Mouse (Mus musculus) thymus, postnatal 0 days (tissue): Measurements from ENCODE around the gene Dad1. TPM values are rescaled to one million over a fixed set of nuclear protein-coding genes. Genes with fewer than 3 reads are reported as not detected.

Experiments
- DNase-seq: peaks from one replicate; pipeline ENCODE4 v3.0.0-alpha.2; 2015; ENCODE audit warnings: low spot score
- polyA plus RNA-seq: library from polyadenylated mRNA; unstranded; fragments of >200 nt; fragmentation: Nextera tagmentation; extraction: Ambion mirVana; gene quantifications from 2 replicates; pipeline ENCODE4 v1.2.1, GENCODE M21; 2015

Gene Dad1
- polyA plus RNA-seq, 1 experiment from 2014 or later, result 400 TPM

DNA sequence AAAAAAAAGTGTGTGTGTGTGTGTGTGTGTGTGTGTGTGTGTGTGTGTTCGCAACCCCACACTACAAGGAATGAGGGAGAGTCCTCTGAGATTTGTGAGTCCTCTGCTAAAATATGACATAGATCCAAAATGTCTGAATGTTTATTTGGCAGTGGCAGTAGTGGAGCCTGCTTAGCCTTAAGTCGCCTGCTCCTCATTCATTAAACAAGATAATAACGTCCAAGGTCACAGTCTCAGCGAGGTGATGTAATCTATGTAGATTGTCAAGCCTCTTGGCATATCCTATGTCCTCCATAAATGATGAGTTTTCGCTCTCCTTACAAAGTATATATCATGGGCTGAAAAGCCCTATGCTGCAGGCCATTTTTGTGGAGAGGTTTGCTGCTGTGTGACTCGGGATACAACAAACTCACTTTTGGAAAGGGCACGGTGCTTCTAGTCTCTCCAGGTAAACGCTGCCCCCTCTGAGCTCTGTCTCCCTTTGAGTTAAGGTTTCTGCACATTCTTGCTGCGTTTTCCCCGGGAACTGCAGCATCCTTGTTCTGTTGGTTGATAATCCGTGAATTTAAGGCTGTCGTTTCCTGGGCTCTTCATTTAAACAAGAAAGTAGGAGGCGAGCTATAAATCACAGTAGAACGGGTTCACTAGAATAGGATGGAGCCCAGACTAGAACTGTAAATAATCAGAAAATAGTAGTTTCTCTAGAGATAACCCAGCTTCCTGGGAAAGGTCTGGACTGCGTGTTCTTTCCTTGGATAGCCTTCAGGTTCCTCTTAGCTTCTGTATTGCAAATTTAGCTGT, 47.0 kb downstream of the Dad1 start:
- no peak for DNase-seq

- no peak for DNase-seq
These were observed 47.6 kb downstream of the Dad1 start for GRCm38 (mm10) chr14:54206309-54206708.

DNA sequence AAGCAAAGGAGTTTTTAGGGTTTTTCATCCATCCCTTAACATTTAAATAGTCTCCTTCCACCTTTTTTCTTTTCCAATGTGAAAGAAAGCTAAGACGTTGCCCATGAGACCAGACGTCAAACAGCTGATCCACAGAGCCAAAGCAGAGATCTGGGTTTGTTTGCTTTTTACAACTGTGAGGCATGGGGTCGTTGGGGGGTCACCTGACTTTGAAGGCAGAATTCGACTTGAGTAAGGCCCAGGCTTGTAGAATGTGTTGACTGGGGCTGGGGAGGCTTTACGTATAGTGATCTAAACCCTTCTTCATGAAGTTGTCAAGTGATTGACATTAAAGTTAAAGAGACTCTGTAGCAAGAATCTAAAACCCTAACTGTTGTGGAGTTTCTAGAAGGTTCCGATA, 48.0 kb downstream of the Dad1 start:
- DNase-seq, result no peak

DNA sequence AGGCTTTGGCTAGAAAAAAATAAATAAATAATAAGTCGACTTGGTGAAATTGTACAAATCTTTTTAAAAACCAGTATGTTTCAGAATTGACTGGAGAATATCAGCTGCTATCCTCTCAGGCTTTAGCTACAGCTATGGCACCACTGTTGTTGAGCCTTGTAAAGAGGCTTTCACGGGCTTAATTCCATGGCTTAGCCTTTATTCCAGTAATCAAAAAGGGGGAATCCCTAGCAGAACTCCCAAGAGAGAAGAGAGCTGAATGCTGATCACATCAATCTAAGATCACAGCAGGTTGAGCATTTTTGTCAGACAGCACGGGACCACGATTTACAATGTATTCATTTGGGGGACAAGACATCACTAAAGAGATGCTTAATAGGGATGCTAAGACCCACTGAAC, 49.1 kb downstream of the Dad1 start:
- DNase-seq, result no peak

GRCm38 (mm10) chr14:54204311-54204710, 49.6 kb downstream of the Dad1 start:
- no peak for DNase-seq

- DNase-seq, result no peak
These were observed 50.1 kb downstream of the Dad1 start for GRCm38 (mm10) chr14:54203776-54204175.

DNA sequence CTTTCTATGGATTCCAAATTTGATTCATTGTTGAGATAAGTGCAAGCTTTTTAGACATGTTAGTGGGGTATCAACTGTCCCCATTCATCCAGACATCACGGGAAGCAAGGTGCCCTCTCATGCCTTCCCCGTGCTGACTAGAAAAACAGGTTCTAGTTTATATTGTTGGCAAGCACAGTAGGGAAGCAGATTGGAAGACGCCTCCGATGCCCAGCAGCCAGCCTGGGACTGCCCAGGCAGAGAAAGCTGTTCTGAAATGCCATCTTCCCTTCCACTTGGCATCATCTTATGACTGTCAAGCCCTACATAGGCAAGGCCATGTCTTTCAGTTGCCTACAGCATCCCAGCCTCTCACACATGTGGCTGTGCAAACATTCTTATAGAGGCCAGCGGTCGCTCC, 50.7 kb downstream of the Dad1 start:
- DNase-seq, result no peak

DNA sequence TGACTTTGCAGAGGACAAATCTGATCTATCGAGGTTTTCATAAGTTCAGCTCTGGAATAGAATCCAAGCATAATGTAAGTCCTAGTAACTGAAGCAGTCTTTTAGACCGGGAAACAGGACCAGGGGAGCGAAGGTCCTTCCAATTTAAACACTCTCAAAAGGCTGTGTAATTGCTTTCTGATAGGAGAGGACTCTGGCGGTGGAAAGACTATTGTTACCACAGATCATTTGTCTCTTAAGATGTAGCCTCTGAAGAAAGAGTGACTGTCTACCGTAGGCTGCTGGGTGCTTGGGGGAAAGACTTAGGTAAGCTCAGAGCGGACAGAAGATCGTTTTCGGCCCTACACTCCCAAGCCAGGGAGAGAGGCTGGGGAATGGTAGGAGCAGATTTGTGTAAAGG, 53.5 kb downstream of the Dad1 start:
- DNase-seq, result no peak

GRCm38 (mm10) chr14:54199662-54200061, 54.2 kb downstream of the Dad1 start:
- DNase-seq, result no peak

DNA sequence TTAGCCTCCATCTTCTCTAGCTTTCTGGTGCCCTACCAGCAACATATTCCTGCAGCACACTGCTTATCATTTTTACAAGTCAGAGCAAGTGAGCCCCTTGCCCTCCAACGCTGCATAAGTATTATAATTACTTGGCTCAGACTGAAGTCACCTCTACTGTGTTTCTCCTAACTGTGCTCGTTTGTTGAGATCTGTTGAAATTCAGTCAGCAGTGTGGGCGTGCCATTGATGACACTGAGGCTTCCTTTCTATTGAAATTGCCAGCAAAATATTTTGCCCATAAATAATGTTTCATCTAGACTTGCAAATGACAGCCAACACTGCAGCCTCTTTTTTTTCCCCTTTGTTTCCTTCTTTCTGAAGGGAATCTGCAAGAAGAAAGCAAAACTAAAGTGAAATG, 56.2 kb downstream of the Dad1 start:
- no peak for DNase-seq

DNA sequence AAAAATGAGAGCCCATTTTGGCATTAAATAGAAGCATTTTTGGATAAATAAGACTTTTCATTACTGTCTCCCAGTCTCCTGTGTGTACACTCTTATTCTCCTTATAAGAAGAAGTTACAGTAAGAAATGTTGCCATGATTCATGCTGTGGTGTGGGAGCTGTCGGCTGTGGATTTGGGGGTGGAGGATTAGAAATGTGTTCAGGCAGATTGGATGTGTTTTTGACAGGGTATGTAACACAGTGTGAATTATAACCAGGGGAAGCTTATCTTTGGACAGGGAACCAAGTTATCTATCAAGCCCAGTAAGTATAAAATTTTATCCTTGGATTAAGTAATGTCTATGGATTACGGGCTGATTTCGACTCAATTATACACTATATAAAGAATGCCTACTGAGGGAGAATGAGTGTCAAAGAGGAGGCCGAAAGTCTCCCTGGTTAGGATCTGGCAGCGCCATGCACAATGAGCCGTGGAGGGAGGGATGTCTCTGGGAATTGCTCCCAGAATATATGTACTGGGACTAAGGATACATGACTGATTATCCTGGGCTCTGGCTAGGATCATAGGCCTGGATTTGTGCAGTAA, 58.0 kb downstream of the Dad1 start:
- no peak for DNase-seq

DNA sequence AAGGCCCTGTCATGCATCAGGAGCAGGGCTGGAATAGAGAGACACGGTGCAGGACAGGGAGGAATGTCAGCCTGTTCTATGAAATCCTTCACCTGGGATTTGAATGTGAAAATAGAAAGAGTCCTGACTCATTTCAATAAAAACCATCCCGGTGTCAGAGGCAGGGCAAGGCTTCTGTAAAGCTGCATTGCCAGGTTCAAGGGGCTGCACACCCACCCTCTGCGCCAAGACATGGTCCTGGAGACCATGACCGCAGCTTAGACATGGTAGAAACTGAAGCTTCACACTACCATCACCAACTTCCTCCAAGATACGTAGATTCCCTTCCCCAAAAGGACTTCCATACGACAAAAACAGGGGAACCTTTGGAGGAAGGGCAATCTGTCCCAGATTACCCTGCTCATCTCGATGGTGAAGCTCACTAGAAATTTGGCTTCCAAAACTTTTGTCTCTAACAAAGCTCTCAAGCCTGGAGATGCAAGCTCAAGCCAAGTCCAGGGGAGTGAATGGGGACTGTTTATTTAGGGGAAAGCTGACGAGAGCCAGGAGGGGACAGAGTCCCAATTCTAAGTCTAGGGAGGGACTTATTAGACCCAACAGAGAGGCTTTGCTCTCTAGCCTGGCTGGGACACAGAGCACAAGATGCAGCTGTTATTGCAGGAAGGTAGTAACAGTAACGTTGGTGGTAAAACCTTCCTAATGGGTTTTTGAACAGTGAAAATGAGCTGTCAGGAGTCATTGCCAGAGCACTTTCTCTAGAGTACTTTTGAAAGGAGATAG, 60.4 kb downstream of the Dad1 start:
- no peak for DNase-seq

GRCm38 (mm10) chr14:54192462-54192847, 61.4 kb downstream of the Dad1 start:
- DNase-seq, result no peak

DNA sequence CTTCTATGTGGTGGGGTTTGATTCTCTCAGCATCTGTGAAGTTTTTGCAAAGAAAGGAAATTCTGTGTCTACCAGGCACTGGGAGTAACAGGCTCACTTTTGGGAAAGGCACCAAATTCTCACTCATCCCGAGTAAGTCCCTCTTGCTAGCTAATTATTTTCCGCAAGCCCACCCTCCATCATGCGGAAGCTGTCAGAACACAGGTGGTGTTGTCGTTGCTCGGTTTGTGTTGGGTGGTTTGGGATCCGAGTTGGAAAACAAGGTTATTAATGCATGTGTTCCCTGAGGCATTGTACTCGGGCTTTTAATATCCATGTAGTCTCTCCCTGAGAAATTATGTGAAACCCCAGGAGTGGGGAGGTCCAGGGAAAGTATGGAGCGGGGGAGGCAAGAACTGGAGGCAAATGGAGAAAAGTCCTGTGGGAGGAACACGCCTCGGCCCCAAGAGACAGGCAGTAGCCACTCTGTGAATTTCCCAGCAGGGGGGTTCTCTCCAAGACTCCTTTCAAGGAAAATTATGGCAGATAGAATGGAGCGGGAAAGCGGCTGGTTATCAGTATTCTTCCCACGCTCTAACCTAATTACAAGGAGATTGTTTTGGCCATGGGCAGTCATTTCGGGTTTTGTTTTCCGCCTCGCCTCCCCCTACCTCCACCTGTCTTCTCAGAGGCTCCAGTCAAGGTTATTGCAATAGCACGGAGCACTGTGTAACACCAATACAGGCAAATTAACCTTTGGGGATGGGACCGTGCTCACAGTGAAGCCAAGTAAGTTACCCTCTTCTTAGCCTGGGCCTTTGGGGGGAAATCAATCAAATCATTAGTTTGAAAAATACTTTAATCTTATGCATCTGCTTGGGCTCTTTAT, 62.1 kb downstream of the Dad1 start:
- DNase-seq, result no peak

DNA sequence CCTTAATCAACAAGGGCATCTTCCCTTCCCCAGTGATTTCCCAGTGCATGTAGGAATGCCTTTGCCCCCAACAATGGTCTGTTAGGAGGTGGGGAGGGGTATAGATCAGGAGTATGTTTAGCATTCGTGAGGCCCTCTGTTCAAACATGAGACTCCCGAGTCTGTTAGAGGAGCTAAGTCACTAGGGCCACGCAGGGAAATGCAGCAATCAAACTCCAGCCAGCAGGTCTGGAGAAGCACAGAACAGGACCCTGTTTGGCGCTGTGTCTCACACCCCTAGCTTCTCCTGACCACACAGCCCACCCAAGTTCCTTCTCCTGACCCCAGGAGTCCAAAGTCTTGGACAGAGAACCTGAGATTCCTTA, 62.9 kb downstream of the Dad1 start:
- no peak for DNase-seq

GRCm38 (mm10) chr14:54190305-54191025, 63.4 kb downstream of the Dad1 start:
- DNase-seq, result no peak

DNA sequence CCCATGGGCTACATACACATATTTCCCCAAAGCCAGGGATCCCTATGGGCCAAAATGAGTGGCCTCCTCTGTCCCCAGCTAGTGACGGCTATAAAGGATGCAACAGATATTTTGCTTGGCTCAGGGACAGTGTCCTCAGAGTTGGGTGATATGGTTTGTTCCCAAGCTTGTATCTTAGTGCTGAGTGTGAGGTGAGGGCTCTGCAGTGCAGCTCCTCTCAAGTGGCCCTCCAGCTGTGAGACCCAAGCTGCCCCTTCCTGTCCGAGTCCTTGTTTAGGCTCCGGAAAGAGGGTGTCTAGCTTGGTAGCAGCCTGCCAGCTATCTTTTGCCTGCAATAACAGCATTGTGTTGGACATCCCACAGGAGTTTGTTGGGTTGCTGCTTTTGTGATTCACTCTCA, 64.6 kb downstream of the Dad1 start:
- DNase-seq, result no peak

GRCm38 (mm10) chr14:54187211-54187610, 66.7 kb downstream of the Dad1 start:
- DNase-seq, result no peak
